Mouse (Mus musculus) MEL (cell line): ENCODE results near the gene Rasgef1b. TPM values are rescaled to one million over a fixed set of nuclear protein-coding genes. Genes with fewer than 3 reads are reported as not detected.

Source experiments
- DNase-seq: peaks from one replicate; pipeline ENCODE4 v3.0.0; 2011; ENCODE audit warnings: low read depth, low spot score
- H3K27ac ChIP-seq: 2 replicates; pipeline ENCODE4 v1.5.1; 2012; ENCODE audit warnings: low read depth, mild to moderate bottlenecking, control low read depth, low read length, moderate library complexity; ENCODE audit not compliant: control insufficient read depth
- H3K27me3 ChIP-seq, 2 experiments: fragments of 150-350 bp in 1 of 2; sonication (generic) in 1 of 2; 2 replicates each; pipeline ENCODE4 v1.6.1; 2012; ENCODE audit warnings: low read length in 2 of 2, mild to moderate bottlenecking in 2 of 2, improper control_type of control experiment in 1 of 2, moderate library complexity in 1 of 2; ENCODE audit not compliant: insufficient read depth in 2 of 2, control insufficient read depth in 1 of 2
- H3K36me3 ChIP-seq, 2 experiments: 2 replicates each; pipeline ENCODE4 v1.6.1; 2012 to 2014; ENCODE audit warnings: low read length in 2 of 2, improper control_type of control experiment in 1 of 2, inconsistent platforms in 1 of 2, mild to moderate bottlenecking in 1 of 2; ENCODE audit not compliant: insufficient read depth in 2 of 2, control insufficient read depth in 1 of 2
- H3K4me1 ChIP-seq, 2 experiments: fragments of 150-350 bp in 1 of 2; sonication (generic) in 1 of 2; 2 replicates each; pipeline ENCODE4 v1.6.1; 2012; ENCODE audit warnings: low read length in 2 of 2, improper control_type of control experiment in 1 of 2, mild to moderate bottlenecking in 1 of 2; ENCODE audit not compliant: insufficient read depth in 2 of 2, control insufficient read depth in 1 of 2
- H3K4me3 ChIP-seq, 2 experiments: fragments of 150-350 bp in 1 of 2; sonication (generic) in 1 of 2; 2 replicates each; pipeline ENCODE4 v1.5.1; 2012; ENCODE audit warnings: low read depth in 2 of 2, low read length in 2 of 2, mild to moderate bottlenecking in 2 of 2, moderate library complexity in 2 of 2, control low read depth in 1 of 2, improper control_type of control experiment in 1 of 2; ENCODE audit not compliant: control insufficient read depth in 1 of 2, insufficient read depth in 1 of 2
- H3K79me2 ChIP-seq: 2 replicates; pipeline ENCODE4 v1.6.1; 2012; ENCODE audit warnings: mild to moderate bottlenecking, low read length, moderate library complexity; ENCODE audit not compliant: control insufficient read depth, poor library complexity, insufficient read depth
- H3K9ac ChIP-seq: 2 replicates; pipeline ENCODE4 v1.6.1; 2012; ENCODE audit warnings: low read depth, mild to moderate bottlenecking, control low read depth, low read length, moderate library complexity; ENCODE audit not compliant: control insufficient read depth, poor library complexity, severe bottlenecking
- H3K9me3 ChIP-seq: fragments of 150-350 bp; sonication (generic); replicated peaks from 2 replicates; pipeline ENCODE4 v1.6.1; 2012; ENCODE audit warnings: mild to moderate bottlenecking, low read length, improper control_type of control experiment, moderate library complexity; ENCODE audit not compliant: insufficient read depth
- CTCF ChIP-seq, 3 experiments: IDR thresholded peaks in 2 of 3; conservative IDR thresholded peaks in 1 of 3; 2 replicates each; pipeline ENCODE4 v1.5.1; 2011 to 2012; ENCODE audit warnings: low read length in 3 of 3, low read depth in 2 of 3, mild to moderate bottlenecking in 2 of 3, improper control_type of control experiment in 1 of 3, inconsistent platforms in 1 of 3, mixed read lengths in 1 of 3, moderate library complexity in 1 of 3; ENCODE audit not compliant: control insufficient read depth in 1 of 3, insufficient read depth in 1 of 3, poor library complexity in 1 of 3, severe bottlenecking in 1 of 3
- E2F4 ChIP-seq: IDR thresholded peaks from 2 replicates; pipeline ENCODE4 v1.6.1; 2011; ENCODE audit warnings: low read depth, low read length, improper control_type of control experiment, borderline replicate concordance
- ELF1 ChIP-seq: IDR thresholded peaks from 2 replicates; pipeline ENCODE4 v1.6.1; 2014; ENCODE audit warnings: low read depth, mild to moderate bottlenecking, inconsistent platforms, low read length, improper control_type of control experiment, moderate library complexity
- GABPA ChIP-seq: IDR thresholded peaks from 2 replicates; pipeline ENCODE4 v1.6.1; 2012; ENCODE audit warnings: low read depth, mild to moderate bottlenecking, inconsistent platforms, low read length, improper control_type of control experiment, moderate library complexity
- JUND ChIP-seq: IDR thresholded peaks from 2 replicates; pipeline ENCODE4 v1.6.1; 2011; ENCODE audit warnings: low read depth, mild to moderate bottlenecking, improper control_type of control experiment, low read length
- MAFK ChIP-seq: IDR thresholded peaks from 2 replicates; pipeline ENCODE4 v1.6.1; 2011; ENCODE audit warnings: low read depth, mild to moderate bottlenecking, low read length, improper control_type of control experiment, borderline replicate concordance
- MXI1 ChIP-seq: IDR thresholded peaks from 2 replicates; pipeline ENCODE4 v1.6.1; 2011; ENCODE audit warnings: mild to moderate bottlenecking, low read depth, low read length, improper control_type of control experiment
- MYB ChIP-seq: IDR thresholded peaks from 2 replicates; pipeline ENCODE4 v1.6.1; 2011; ENCODE audit warnings: mild to moderate bottlenecking, low read depth, low read length, improper control_type of control experiment
- MYC ChIP-seq: IDR thresholded peaks from 2 replicates; pipeline ENCODE4 v1.6.1; 2011; ENCODE audit warnings: low read depth, mild to moderate bottlenecking, low read length, improper control_type of control experiment, moderate library complexity
- NELFE ChIP-seq: IDR thresholded peaks from 2 replicates; pipeline ENCODE4 v1.6.1; 2011; ENCODE audit warnings: low read depth, low read length, improper control_type of control experiment
- POLR2A ChIP-seq, 2 experiments: IDR thresholded peaks; 2 replicates each; pipeline ENCODE4 v1.6.1; 2011 to 2012; ENCODE audit warnings: low read length in 2 of 2, mild to moderate bottlenecking in 2 of 2, control low read depth in 1 of 2, improper control_type of control experiment in 1 of 2, low read depth in 1 of 2, moderate library complexity in 1 of 2; ENCODE audit not compliant: control insufficient read depth in 1 of 2, insufficient read depth in 1 of 2, poor library complexity in 1 of 2
- POLR2AphosphoS2 ChIP-seq: IDR thresholded peaks from 2 replicates; pipeline ENCODE4 v1.6.1; 2011; ENCODE audit warnings: low read length, improper control_type of control experiment
- POLR2AphosphoS5 ChIP-seq: IDR thresholded peaks from 2 replicates; pipeline ENCODE4 v1.6.1; 2012; ENCODE audit warnings: low read depth, borderline replicate concordance, mild to moderate bottlenecking, inconsistent platforms, low read length, moderate library complexity, mixed read lengths
- RAD21 ChIP-seq: IDR thresholded peaks from 2 replicates; pipeline ENCODE4 v1.6.1; 2011; ENCODE audit warnings: mild to moderate bottlenecking, low read depth, low read length, improper control_type of control experiment
- RCOR1 ChIP-seq: IDR thresholded peaks from 2 replicates; pipeline ENCODE4 v1.6.1; 2012; ENCODE audit warnings: low read depth, mild to moderate bottlenecking, inconsistent platforms, low read length, improper control_type of control experiment
- SMC3 ChIP-seq: IDR thresholded peaks from 2 replicates; pipeline ENCODE4 v1.6.1; 2011; ENCODE audit warnings: low read depth, low read length, improper control_type of control experiment
- TBP ChIP-seq: IDR thresholded peaks from 2 replicates; pipeline ENCODE4 v1.8.0; 2011; ENCODE audit warnings: low read depth, low read length, improper control_type of control experiment
- UBTF ChIP-seq: IDR thresholded peaks from 2 replicates; pipeline ENCODE4 v1.6.1; 2012; ENCODE audit warnings: low read depth, mild to moderate bottlenecking, inconsistent platforms, low read length, improper control_type of control experiment, moderate library complexity, borderline replicate concordance; ENCODE audit not compliant: insufficient read depth
- USF1 ChIP-seq: IDR thresholded peaks from 2 replicates; pipeline ENCODE4 v1.6.1; 2014; ENCODE audit warnings: low read depth, mild to moderate bottlenecking, inconsistent platforms, low read length, improper control_type of control experiment, moderate library complexity
- ZMIZ1 ChIP-seq: IDR thresholded peaks from 2 replicates; pipeline ENCODE4 v1.6.1; 2012; ENCODE audit warnings: low read depth, mild to moderate bottlenecking, inconsistent platforms, low read length, improper control_type of control experiment, moderate library complexity
- polyA plus RNA-seq, 2 experiments: library from polyadenylated mRNA; stranded (reverse) in 1 of 2; unstranded in 1 of 2; fragments of >175 nt in 1 of 2; fragments of >200 nt in 1 of 2; gene quantifications; 2 replicates each; pipeline versions ENCODE4 v1.2.1 to v1.2.4; 2012; ENCODE audit warnings: low replicate concordance in 2 of 2, low read depth in 1 of 2; ENCODE audit not compliant: insufficient read length in 2 of 2, insufficient read depth in 1 of 2, missing spikeins in 1 of 2
- total RNA-seq: library from RNA; depleted of rRNA; stranded (reverse); fragments of 300-350 nt; gene quantifications from 2 replicates; pipeline ENCODE4 v1.2.3, GENCODE M21; 2012

Rasgef1b gene
- total and polyA plus RNA-seq, 3 experiments, result not detected

DNA sequence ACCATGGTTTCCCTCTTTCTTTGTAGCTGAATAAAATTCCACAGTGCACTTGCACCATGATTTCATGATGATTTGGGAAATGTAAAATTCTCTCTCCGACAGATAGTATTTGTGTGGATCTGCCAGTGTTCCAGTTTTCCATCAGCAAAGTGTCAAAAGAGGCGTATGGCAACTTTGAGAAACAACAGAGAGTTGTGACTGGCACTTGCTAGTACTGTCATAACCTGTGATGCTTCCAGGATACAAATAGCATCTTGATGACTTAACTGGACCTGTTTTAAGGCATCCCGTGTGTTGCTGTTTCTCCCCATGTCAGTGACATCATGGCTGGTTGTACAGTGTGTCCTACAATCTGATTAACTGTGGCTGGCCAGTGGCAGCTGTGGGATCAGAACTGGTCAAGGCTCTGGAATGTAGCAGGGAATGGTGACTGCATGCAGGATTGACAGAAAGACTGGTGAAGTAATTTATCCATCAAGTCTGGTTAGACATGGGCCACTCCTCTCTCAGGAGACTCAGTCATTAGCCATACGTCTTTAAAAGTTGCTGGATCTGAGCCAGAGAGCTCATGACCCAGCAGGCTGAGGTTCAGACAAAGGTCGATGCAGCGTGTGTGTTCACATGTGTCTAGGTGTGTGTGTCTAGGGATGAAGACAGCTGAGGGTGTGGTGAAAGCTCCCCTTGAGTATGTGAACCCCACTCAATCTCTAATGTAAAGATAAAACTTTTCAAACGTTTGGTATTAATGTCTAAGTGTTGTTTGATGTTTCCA lies 328.8 kb downstream of the Rasgef1b start:
- H3K79me2 ChIP-seq, result no peaks in the 10 kb centered on the region
- TF ChIP-seq TBP (no peak), POLR2AphosphoS5 (no peak), MXI1 (no peak), ELF1 (no peak), RAD21 (no peak), ZMIZ1 (no peak), USF1 (no peak), E2F4 (no peak), MYC (no peak), SMC3 (no peak), NELFE (no peak), UBTF (no peak), MAFK (no peak), POLR2A (IDR thresholded peaks at IDR 0.05; ENCODE audit: control insufficient read depth in 1 of 2, insufficient read depth in 1 of 2, low read depth in 1 of 2, low read length in 2 of 2, poor library complexity in 1 of 2) (no peak), RCOR1 (no peak), JUND (no peak)
- TF ChIP-seq, all 39 proteins: peak for 0
- Histone ChIP-seq H3K4me1 (no peaks in the 10 kb centered on the region), H3K4me3 (no peak overlapping the region), H3K27ac (no peak overlapping the region), H3K9me3 (no peaks in the 10 kb centered on the region), H3K9ac (no peak overlapping the region), H3K27me3 (no peaks in the 10 kb centered on the region), H3K36me3 (no peaks in the 10 kb centered on the region)
- DNase-seq, result no peak

DNA sequence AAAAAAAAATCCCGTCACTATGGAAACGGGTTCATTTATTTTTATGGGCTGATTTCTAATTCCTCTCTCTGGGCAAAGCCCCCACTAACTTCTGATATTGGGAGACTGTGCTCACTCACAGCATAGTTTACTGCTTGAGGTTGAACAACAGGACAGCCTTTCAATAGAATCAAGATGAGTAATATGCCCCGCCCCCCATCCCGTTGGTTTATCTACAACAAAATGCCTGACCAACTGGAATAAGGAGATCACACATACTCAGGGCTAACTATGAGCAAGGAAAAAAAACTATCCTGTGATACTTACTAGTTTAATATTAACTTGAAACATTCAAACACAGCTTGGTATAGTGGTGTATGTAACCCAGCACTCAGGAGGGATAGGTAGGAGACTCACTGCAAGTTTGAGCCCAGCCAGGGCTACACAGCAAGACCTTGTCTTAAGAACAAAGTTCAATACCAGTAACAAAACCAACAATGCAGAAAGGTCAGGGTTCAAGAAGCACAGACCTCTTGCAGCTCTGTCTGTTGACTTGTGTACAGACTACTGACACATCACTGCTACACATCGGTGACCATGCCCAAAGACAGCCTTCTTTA lies 330.3 kb downstream of the Rasgef1b start:
- TF ChIP-seq CTCF (IDR thresholded peaks at IDR 0.05 in 2 of 3, conservative IDR thresholded peaks at IDR 0.05 in 1 of 3; ENCODE audit: control insufficient read depth in 1 of 3, insufficient read depth in 1 of 3, low read depth in 2 of 3, low read length in 3 of 3, poor library complexity in 1 of 3, severe bottlenecking in 1 of 3) (no peak), NELFE (no peak), POLR2A (IDR thresholded peaks at IDR 0.05; ENCODE audit: control insufficient read depth in 1 of 2, insufficient read depth in 1 of 2, low read depth in 1 of 2, low read length in 2 of 2, poor library complexity in 1 of 2) (no peak), POLR2AphosphoS2 (no peak), GABPA (no peak), MYB (no peak), MYC (no peak), POLR2AphosphoS5 (no peak)
- Histone ChIP-seq H3K79me2 (no peaks in the 10 kb centered on the region), H3K4me1 (no peaks in the 10 kb centered on the region), H3K27me3 (no peaks in the 10 kb centered on the region), H3K9ac (no peak overlapping the region), H3K27ac (no peak overlapping the region), H3K9me3 (no peaks in the 10 kb centered on the region), H3K4me3 (no peak overlapping the region), H3K36me3 (no peaks in the 10 kb centered on the region)
- DNase-seq, result no peak
